Mouse (Mus musculus) midbrain, postnatal 0 days (tissue): ENCODE data around the gene Ppp1r3d. TPM values are rescaled to one million over a fixed set of nuclear protein-coding genes. Genes with fewer than 3 reads are reported as not detected.

ENCODE experiments used
- ATAC-seq: fragments of 200-750 bp; cut with Nextera tagmentation; 2 replicates; pipeline ENCODE4 v1.8.0; 2017; ENCODE audit warnings: moderate number of reproducible peaks, mild to moderate bottlenecking, moderate TSS enrichment, moderate library complexity; ENCODE audit not compliant: low FRiP score
- DNase-seq: peaks from one replicate; pipeline ENCODE4 v3.0.0-alpha.2; 2015; ENCODE audit warnings: low spot score
- H3K27ac ChIP-seq: fragments of 300-500 bp; sonication (generic); 2 replicates; pipeline ENCODE4 v1.5.1; 2014; ENCODE audit warnings: low read depth, mild to moderate bottlenecking, low read length, mixed read lengths
- H3K27me3 ChIP-seq: fragments of 300-500 bp; sonication (generic); 2 replicates; pipeline ENCODE4 v1.6.1; 2014; ENCODE audit warnings: low read length, control low read depth, mixed read lengths; ENCODE audit not compliant: insufficient read depth
- H3K36me3 ChIP-seq: fragments of 300-500 bp; sonication (generic); 2 replicates; pipeline ENCODE4 v1.6.1; 2014; ENCODE audit warnings: low read length, control low read depth, mixed read lengths; ENCODE audit not compliant: insufficient read depth
- H3K4me1 ChIP-seq: fragments of 300-500 bp; sonication (generic); 2 replicates; pipeline ENCODE4 v1.6.1; 2014; ENCODE audit warnings: mild to moderate bottlenecking, control low read depth, antibody characterized with exemption, low read length, mixed read lengths; ENCODE audit not compliant: insufficient read depth
- H3K4me2 ChIP-seq: fragments of 300-500 bp; sonication (generic); 2 replicates; pipeline ENCODE4 v1.6.1; 2014; ENCODE audit warnings: low read depth, mild to moderate bottlenecking, low read length, mixed read lengths; ENCODE audit not compliant: poor library complexity, severe bottlenecking
- H3K4me3 ChIP-seq: fragments of 300-500 bp; sonication (generic); 2 replicates; pipeline ENCODE4 v1.5.1; 2014; ENCODE audit warnings: low read depth, mild to moderate bottlenecking, low read length, moderate library complexity
- H3K9ac ChIP-seq: fragments of 300-500 bp; sonication (generic); replicated peaks from 2 replicates; pipeline ENCODE4 v1.6.1; 2014; ENCODE audit warnings: mild to moderate bottlenecking, low read length, moderate library complexity, mixed read lengths; ENCODE audit not compliant: poor library complexity, severe bottlenecking
- H3K9me3 ChIP-seq: fragments of 300-500 bp; sonication (generic); 2 replicates; pipeline ENCODE4 v1.6.1; 2016; ENCODE audit warnings: low read length, control low read depth
- CTCF ChIP-seq: IDR thresholded peaks from 2 replicates; pipeline ENCODE4 v1.5.1; 2016; ENCODE audit warnings: antibody characterized with exemption, mild to moderate bottlenecking
- WGBS: fragments of 180-500 bp; shearing (Covaris S2); extraction: QIAGEN DNeasy Blood & Tissue Kit; methylation state at CpG from one replicate; pipeline ENCODE4 v1.1.7; 2014; 5-methylcytosine and 5-hydroxymethylcytosine counted together
- polyA plus RNA-seq: library from polyadenylated mRNA; unstranded; fragments of >200 nt; fragmentation: Nextera tagmentation; extraction: Ambion mirVana; gene quantifications from 2 replicates; pipeline ENCODE4 v1.2.1, GENCODE M21; 2015
- total RNA-seq: library from RNA; depleted of rRNA; stranded (reverse); fragments of >200 nt; gene quantifications from 2 replicates; pipeline ENCODE4 v1.2.3, GENCODE M21; 2014; rRNA removed

The Ppp1r3d gene
- total and polyA plus RNA-seq, 2 experiments from 2014 or later = 4.6 to 16.6 TPM

- no peaks in the 10 kb centered on the region for H3K9me3 ChIP-seq
- H3K4me1 ChIP-seq = no peaks in the 10 kb centered on the region
- H3K36me3 ChIP-seq = no peaks in the 10 kb centered on the region
- TF ChIP-seq CTCF = peak; percentile 36; the same call in 1 of the 2 replicates
- no peak within 1 kb of the TSS for H3K4me3 ChIP-seq
- H3K27me3 ChIP-seq = no peaks in the 10 kb centered on the region
- H3K9ac ChIP-seq = no peak within 1 kb of the TSS
- WGBS = 87% methylated on average over 49 of the region's 52 CpGs
- no peak within 1 kb of the TSS for H3K27ac ChIP-seq
- no peak within 1 kb of the TSS for H3K4me2 ChIP-seq
- peak; percentile 23; the same call in 1 of the 2 replicates for ATAC-seq
- no peak for DNase-seq
These were observed 7.0 kb downstream of the Ppp1r3d start, which contains the start of gene Sycp2 for GRCm38 (mm10) chr2:178407053-178407815. Sycp2 (minus strand) TSS chr2:178407685.

Other genes with a start within 250 kb of the Ppp1r3d start
- gene Sycp2, start 6.8 kb downstream of the Ppp1r3d start, total RNA-seq = 0.44 and 0.52 TPM in 2 replicates
- 0.36 and 0.44 TPM in 2 replicates for gene Sycp2, start 6.8 kb downstream of the Ppp1r3d start, polyA plus RNA-seq
- gene Fam217b, start 52 bp upstream of the Ppp1r3d start, total RNA-seq = 24.1 and 25.8 TPM in 2 replicates
- gene Fam217b, start 52 bp upstream of the Ppp1r3d start, polyA plus RNA-seq = 26.4 and 28.1 TPM in 2 replicates
- gene Cdh26, start 16.1 kb upstream of the Ppp1r3d start, total RNA-seq = 0.49 and 11.5 TPM in 2 replicates
- gene Cdh26, start 16.1 kb upstream of the Ppp1r3d start, polyA plus RNA-seq = 0.29 and 0.32 TPM in 2 replicates